In the genomic region with DNA sequence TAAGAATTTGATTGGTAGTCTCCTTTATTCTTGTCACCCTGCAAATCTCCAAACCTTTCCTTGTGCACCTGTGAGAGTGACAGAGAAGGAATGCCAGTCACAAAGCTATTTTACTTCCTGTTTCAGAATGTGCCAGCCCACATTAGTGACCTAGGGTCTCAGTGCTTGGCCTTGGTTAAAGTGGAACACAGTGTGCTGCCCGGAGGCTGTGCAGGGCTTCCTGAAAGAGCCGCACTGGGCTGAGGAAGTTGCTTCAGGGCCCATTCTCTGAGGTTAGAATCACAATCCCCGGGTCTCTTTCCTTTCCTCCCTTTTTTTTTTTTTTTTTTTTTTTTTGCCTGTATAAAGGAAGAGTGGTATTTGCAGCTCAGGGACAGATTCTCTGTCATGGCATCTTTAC, we compare ENCODE assay signal across 14 mouse cellular contexts.
"Had no signal": no experiment of that assay in that cellular context is flagged by ENCODE, and none has a peak within 500 bp of the region (broad histone marks: within the 10 kb centered on the region; RNA-seq: fewer than 3 reads in every experiment).

No protein-coding gene starts in this region.

- H3K9me3 ChIP-seq: limb, embryonic 15.5 days; liver, embryonic 13.5 days; megakaryocyte, embryonic 14.5 days; midbrain, embryonic 15.5 days; neural tube, embryonic 12.5 days had no signal

- H3K27ac ChIP-seq: limb, embryonic 15.5 days; liver, embryonic 13.5 days; midbrain, embryonic 15.5 days; neural tube, embryonic 12.5 days had no signal

- H3K27me3 ChIP-seq: limb, embryonic 15.5 days; liver, embryonic 13.5 days; megakaryocyte, embryonic 14.5 days; midbrain, embryonic 15.5 days; neural tube, embryonic 12.5 days had no signal

- DNase-seq: kidney, adult 11 months; kidney, postnatal 14 days; liver, embryonic 13.5 days; lung, adult 18-20 months; lung, postnatal 36 days; right cerebral cortex, postnatal 4 days; spleen, adult 18-20 months; thymus, postnatal 4 days had no signal

- H3K4me3 ChIP-seq: left cerebral cortex, adult 2 months; limb, embryonic 15.5 days; liver, embryonic 13.5 days; midbrain, embryonic 15.5 days; neural tube, embryonic 12.5 days had no signal

- H3K4me2 ChIP-seq: limb, embryonic 15.5 days; liver, embryonic 13.5 days; midbrain, embryonic 11.5 days; midbrain, embryonic 15.5 days; neural tube, embryonic 12.5 days had no signal

- H3K4me1 ChIP-seq: limb, embryonic 15.5 days; liver, embryonic 13.5 days; midbrain, embryonic 15.5 days; neural tube, embryonic 12.5 days had no signal

- H3K36me3 ChIP-seq: limb, embryonic 15.5 days; liver, embryonic 13.5 days; midbrain, embryonic 15.5 days; neural tube, embryonic 12.5 days had no signal

- H3K9ac ChIP-seq: limb, embryonic 15.5 days; liver, embryonic 13.5 days; midbrain, embryonic 15.5 days; neural tube, embryonic 12.5 days had no signal
